Mouse (Mus musculus) B cell, adult 2 months (primary cell): ENCODE results near the gene Fgfr2.
A peak's percentile ranks its signal among the peaks of the same experiment; 100 is the strongest.

Experiments used
- DNase-seq, 2 experiments: peaks; one replicate each; pipeline ENCODE4 v3.0.0; 2022

Fgfr2 gene

DNA sequence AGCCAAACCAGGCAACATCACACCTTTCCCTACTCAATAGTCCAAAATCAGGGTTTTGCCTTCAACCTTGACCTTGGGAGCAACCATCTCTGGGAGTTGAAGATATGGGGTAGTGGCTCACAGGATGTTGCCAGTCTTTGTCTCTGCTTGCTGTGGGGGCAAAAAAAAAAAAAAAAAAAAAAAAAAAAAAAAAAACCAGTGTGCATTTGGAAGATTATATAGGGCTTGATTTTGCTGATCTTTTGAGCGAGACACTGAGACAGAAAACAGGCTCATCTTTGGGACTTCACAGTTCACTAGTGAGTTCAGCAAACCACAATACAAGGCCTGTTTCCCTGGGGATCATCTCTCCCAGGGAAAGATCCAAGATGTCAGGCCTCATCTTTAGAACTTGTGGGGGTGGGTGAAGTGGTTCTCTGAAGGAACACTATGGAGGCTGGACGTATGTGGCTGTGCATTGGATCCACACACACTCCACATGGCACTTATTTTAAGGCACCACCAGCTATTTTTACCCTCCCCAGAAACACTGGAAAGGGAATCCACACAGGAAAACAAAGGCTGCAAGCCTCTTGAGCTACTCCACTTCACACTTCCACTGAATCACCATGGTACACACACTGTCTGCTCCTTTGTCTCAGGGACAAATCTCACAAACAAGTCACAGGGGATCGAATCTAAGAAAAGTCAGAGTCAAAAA is 83.4 kb downstream of the Fgfr2 start:
- DNase-seq: no peak

DNA sequence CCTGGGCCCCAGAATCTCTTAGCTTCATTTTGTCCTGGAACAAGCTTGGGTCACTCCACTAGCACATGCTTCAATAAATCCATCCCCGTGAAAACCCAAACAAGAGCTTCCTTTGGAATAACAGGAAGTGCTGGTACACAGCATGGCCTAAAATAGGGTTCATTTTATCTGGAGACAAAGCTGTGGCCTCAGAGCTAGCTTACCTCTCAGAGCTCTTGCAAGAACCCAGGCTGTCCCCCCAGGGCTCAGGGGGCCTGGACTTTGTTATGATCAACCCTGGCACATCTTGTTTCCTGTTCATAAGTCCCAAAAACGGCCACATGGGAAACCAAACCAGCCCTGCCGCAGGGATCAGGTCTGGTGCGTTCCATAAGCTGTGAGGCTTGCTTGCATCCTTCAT is 85.5 kb downstream of the Fgfr2 start:
- DNase-seq: no peak

DNA sequence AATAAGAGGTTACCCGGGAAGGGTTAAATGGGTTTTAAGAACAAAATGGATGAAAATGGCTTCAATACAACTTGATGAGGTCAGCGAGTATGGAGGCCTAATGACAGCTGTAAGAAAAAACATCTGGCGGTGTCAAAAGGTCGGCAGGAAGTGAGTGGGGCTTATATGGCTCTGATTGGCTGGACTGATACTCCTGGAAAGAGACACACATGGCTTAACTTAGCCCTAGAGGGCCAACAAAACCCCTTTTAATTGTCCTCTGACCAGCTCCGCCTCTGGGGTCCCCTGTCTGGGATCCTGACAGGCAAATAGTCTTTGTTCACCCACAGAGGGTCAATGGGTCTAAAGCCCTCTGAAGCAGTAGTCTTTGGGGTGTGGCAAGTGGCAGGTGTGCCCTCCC is 85.9 kb downstream of the Fgfr2 start:
- DNase-seq: no peak

DNA sequence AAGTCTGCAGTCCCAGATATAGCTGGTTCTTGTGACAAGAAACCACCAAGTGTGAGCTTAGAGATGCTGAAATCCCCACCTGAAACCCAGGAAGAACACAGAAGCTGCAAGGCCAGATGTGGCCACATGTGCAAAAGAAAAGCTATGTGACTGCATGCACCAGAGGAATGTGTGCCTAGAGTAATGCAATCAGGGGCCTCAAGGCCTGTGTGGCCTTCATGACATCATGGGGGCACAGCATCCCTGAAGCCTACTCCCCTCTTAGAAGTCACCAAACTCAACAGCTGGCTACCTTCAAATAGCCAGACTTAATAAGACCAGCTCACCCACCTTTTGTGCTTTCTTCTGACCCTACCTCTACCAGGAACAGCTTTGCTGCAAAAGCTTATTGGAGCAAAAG is 87.2 kb downstream of the Fgfr2 start:
- DNase-seq: no peak

DNA sequence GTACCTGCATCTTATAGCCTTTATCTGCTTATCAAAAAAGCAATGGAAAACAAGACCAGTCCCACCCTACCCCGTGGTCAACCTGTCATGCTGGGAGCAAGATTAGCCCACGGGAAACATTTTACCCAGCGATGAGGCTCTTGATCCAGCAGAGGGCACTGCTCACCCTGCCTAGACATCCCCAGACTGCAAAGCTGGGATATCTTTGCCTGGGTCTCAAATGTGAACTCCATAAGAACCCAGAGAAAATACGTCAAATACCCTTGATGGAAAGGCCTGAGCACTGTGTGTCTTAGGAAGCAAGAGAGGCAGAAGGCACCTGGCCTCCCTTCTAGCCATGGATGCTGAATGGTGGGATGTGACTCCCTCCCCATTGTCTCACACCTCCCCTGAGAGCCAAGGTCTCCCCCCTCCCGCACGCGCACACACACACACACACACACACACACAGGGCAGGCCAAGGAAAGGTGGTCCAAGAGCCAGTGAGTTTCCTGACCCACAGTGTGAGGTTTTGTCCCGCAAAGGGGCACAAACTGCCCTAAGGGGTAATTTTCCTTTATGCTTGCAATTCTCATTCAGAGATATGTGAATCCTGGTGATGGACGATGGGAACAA is 90.5 kb downstream of the Fgfr2 start:
- peak; percentile 11 to 24 for DNase-seq

DNA sequence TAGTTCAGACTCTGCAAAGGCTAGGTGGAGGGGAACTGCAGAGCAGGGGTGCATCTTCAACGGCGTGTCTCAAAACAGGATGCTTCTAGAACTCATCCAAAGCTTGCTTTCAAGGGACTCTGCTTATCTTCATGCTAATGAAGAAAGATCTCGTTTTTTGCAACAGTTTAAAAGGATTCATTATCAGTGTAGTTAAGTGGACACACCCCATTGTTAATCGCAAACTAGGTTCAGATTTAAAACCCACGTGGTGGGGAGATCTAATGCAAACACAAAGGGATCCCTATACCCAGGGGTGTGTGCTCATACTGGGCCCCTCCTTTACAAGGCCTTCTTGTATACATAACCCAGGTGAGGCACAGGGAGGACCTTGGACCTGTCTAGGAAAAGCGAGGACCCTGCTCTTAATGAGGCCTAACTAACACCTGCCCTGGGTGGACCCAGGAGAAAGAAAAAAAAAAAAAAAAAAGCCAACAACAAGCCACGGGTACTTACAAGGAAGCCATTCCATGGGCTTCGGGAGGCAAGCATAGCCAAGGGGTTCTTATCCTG is 93.6 kb downstream of the Fgfr2 start:
- no peak for DNase-seq

DNA sequence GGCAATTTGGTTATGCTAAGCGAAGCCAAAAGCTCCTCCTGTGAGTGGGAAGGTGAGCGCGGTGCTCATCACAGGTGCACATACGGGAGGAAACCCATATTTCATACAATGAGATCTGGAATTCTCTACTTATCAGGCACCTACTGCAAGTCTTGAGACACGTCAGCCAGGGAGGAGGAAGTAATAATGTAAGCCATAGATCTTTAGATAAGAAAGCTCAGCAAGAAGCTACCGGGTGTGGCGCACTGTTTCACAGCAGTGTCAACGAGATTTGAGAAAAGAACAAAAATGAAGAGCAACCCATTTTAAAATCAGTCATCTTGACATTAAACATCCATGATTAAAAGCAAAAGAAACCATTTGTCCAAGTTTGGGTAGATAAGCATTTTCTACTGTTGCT is 94.1 kb downstream of the Fgfr2 start:
- DNase-seq: no peak

DNA sequence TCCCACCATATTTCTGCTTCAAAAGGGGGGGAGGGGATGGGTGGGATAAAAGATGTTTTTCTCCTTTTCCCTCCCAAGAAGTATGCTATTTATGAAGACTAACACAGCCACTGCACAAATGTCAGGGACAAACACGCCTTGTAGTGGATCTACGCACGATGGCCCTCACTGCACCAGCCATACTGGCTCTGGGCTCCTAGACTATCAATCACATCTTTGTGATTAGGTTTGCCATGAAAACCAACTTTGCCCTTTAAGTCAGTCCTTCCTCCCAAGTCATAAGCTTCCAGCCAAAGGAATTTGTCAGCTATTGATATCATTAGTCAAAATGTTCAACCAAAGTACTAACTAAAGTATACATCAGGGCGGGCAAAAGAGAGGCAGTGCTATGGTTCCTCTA is 95.2 kb downstream of the Fgfr2 start:
- no peak for DNase-seq

DNA sequence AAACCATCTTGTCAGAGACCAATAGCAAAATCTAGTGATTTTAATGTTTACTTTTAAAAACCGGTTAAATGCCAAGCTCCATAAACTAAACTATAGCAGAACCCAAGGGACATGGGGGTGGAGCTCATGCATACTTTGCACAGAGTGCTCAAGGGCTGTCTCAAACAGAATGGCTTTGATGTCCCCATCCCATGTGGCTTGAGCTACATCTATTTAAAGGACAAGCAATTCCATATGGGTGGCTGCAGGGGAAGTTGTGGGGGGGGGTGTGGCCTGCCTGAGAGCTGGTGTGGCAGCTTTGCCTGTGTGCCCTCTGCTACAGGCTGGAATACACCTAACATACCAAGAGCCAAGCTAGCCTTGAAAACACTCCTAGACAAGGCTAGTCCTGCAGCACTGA is 98.5 kb downstream of the Fgfr2 start:
- DNase-seq: no peak

DNA sequence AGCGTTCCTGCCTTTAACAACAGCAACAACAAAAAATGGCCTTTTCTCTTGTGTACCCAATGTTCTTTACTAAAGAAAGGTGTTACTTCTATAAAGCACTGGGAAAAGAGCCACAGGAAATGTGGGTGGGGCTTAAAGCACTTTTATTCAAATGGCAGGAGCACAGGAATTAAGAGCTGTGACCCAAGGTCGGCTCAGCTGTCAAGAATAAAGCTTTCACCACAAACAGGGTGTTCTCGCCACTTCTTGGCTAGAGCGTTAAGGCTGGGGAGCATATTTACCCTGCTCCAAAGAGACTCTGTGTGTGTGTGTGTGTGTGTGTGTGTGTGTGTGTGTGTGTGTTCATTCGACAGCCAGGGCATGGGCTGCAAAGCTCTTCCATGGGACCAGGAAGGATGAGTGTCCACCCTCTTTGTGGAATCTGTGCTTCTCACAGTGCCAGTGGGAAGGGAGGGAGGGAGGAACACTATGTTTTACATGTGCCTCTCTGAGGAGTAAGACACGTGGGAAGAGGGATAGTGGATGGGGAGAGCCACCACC is 103.6 kb downstream of the Fgfr2 start:
- no peak for DNase-seq

DNA sequence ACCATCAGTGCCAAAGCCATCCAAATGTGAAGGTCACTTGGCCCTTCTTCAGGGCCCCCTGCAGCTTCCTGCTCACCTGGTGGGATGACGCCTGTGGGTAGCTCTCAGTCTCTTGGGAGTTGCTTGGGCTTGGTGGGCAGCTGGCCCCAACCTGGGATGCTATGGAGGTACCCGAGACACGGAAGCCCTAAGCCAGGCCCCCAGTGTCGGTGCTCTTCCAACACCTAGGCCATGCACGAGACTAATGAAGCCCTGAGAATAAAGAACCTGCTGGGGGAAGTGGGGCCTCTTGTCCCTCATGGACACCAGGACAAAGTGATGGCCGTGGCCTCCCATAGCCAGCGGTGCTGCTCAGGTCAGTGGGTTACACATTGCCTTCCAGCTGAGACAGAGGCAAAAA is 104.2 kb downstream of the Fgfr2 start:
- DNase-seq: no peak

DNA sequence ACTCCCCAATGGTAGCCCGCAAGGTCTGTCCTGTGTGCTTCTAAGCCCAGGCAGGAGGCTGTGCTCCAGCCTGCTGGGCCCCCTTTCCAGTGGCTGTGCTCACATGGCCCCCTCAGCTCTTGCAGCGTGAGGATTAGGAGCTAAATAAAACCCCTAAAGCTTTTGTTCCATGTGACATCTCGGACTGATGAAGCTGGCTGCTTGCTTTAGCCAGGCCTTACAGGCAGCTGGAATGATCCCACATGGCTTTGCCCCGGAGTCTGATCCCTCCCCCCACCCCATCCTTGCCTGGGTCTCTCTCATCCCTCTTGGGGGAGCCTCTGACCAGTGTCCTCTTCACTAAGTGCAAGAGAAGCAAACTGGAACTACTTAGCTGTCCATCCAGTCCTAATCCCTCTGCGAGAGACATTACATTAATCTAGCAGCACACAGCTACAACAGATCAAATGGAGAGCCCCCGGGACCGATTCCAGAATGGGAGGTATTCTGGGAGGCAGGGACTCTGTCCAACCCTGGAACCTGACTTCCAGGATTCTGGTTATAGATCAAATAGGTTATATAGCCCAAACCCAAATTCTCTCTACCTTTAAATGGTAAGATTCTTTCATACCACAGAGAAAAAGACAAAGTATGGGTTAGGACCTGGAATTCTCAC is 107.6 kb downstream of the Fgfr2 start:
- DNase-seq: no peak

DNA sequence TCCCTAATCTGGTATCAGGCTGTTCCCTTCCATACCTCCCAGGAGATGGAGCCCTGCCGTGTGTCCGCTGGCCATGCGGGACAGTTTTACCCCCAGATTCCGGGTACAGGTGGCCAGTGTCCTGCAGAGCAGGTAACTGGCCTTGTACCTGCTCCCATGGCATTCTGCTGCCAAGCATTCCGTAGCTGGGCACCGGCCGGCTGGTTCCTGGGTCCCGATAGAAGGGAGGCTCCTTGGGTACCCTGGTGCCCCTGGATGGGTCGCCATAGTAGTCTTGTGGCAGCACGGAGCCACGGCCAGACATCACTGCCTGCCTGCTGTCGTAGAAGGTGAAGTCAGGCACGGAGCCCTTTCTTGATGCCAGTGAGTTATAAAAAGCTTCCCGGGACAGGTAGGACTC is 108.5 kb downstream of the Fgfr2 start:
- DNase-seq: no peak

DNA sequence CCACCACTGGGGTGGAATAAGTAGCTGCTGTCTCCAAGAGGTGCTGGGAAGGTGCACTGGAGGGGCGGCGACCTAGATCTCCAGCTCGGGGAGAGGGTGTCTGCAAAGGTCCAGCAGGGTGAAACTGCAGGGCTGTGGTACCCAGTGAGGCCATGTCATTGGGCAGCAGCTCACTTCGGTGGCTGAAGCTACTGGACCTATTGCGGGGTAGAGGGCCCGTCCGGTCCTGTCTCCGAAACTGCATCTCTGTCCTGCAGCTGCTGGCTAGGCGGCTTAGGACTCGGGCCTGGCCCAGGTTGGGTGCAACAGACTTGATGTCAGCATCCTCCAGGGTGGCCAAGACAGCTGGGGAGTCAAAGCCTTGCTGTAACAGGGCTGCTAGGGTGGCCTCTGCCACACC is 109.2 kb downstream of the Fgfr2 start:
- DNase-seq: no peak

DNA sequence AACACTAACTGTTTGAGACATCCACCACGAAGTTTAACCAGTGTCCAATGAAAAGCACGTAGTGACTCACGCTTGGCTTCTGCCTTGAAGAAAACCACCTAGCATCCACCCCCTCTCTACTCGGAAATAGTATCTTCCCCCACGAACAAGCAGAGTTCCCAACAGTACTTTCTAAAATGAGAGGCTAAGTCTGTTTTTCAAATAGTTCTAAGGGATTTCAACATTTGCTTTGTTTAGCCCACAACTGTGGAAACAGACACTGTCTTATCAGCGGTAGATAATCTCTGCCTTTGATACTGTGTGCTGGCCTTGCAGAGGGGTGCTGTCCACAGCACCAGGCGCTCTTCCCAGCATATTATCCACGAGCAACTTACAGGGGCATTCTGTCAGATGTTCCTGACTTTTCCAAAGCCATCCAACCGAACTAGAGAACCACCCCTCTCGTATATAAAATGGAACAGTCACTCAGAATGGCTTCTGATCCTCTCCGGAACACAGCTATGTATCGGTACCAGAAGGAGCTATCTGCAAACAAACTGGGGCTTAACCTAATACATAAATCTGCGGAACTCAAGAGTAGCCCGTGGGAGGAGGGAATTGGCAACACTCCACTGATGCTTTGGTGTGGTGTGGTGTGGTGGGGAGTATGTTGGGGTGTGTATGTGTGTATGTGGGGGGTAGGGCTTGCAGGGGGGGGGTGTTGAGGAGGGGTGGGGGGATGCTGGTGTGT is 110.3 kb downstream of the Fgfr2 start:
- no peak for DNase-seq

DNA sequence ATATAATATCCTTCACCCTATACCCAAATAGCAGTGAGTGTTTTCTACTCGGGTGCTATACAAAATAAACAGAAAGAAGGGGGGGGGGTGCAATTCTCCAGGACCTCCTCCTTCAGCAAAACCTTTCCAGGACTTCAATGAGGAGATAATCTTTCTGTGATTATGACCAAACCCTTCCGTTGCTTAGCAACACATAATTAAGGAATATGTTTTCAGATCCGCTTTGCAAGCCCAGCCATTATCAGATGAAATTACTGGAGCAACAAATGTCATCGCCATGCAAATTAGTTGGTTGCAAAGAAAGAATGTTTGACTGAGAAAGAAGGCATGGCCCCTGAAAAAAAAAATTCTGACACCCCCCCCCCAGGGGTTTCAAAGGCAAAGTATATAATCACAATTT is 111.5 kb downstream of the Fgfr2 start:
- DNase-seq: no peak

DNA sequence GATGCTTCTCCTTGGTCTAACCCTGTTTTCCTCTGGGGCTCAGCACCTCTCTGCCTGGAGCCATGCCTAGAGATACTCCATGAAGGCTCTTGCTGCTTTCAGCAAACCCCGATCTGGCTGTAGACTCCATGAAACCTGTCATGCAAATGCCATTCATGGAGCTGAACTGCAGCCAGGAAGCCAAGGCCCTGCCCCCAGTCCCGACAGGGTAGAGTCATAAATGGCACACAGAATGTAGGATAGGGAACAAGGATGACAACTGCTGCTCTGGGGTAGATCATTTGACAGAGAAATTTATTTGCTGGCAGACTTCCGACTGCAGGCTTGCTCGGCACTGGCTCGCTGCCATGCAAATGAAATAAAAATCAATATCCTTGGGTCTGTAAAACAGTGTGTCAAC is 112.0 kb downstream of the Fgfr2 start:
- no peak for DNase-seq

DNA sequence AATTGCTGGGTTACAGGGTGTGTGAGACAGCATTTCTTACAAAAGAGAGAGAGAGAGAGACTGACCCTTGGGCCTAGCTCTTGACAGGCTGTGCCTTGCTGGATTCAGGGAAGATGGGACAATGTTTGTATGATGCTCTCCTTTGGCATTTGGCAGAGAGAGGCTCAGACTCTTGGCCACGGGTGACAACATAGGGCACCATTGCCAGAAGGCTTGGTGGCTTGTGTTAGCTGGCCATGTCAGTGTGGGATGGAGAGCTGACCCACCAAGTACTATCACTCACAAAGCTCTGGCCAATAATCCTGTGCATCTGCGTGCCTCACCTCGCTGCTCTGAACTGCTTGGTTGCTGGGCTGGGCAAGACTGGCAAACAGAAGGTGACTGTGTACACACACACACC is 112.7 kb downstream of the Fgfr2 start:
- DNase-seq: no peak

DNA sequence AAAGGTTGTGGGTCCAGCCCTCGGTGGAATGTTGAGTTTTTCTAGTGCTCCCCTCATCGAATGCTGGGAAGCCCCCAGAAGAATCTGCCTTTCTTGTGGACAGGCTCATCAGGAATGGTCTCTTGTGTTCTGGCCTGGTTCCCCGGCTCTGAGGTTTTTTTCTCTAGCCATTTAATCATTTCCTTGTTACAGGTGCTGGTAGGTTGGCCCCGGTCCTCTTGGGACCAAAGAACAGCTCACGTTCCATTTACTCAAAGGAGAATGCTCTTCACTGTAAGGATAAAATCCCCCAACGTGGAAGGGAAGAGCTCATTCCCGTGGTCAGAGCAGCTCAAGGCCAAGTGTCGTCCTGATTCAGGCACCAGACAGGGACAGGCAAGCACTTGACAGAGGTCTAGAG is 113.5 kb downstream of the Fgfr2 start:
- DNase-seq: no peak

DNA sequence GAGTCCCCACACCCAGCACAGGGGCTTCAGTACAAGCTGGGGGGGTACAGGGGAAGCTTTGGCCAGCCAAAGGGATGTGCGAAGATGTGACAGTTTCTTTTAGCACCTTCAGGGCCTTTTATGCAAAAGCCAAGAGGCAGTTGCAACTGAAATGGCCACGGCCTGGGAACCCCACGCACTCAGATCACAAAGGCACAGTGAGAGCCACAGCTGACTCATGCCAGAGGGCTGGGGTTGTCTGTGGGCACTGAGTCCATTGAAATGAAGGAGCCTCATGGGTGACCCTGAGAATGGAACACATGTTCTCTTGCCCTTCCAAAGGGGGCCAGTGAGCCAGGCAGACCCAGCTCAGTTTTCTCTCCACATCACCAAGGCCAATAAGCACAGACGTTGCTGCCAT is 114.5 kb downstream of the Fgfr2 start:
- no peak for DNase-seq

DNA sequence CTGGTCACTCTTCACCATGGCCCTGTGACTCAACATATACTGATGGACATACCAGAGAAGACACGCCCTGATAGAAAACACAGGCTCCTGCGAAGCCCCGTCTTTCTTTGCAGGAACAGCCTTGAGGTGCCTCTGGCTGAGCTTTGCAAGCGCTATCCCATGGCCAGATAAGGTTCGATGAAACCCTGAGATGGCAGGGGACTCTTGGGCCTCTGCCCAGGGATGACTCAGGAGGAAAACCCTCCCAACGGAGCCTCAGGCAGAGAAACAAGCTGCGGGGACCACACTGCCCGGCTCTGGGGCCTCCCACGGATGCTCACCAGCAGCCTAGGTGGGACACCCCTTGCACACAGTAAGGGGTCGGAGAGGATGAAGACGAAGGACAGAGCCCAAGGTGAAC is 115.8 kb downstream of the Fgfr2 start:
- no peak for DNase-seq

DNA sequence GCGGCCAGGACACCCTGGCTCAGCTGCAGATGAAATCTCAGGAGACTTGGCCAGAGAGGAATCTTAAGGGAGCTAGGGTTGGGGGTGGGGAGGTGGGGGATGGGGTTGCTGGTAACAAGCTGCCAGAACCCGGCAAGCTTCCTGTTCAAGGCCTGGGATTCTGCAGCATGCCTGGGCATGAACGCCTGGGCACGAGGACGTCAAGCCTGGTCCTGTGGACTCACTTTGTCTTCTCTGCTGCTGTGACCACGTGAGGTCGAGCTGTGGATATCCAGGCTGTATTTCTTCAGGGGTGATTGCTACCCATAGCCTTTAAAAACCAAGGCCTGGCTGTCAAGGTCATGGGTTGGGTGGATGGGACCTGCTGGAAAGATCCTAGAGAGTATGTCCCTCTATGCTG is 117.4 kb downstream of the Fgfr2 start:
- no peak for DNase-seq

DNA sequence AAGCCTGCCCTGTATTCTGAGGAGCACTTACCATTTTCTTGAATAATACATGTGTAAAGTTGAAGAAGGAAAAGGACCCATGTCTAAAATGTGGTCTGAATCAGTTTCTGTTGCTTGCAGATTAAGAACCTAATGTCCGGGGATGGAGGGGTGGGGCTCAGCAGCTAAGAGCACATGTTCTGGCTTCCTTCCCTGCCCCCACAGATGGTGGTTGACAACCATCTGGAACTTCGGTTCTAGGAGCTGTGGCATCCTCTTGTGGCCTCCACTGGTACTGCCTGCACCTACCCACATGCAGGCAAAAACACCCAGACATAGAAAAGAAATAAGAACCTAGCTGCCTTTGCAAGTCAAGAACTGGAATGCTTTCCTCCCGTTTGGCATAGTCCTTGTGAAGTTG is 119.7 kb downstream of the Fgfr2 start:
- DNase-seq: peak; percentile 72 to 78
